Mouse (Mus musculus): ENCODE data around the gene Zbtb12. TPM values are rescaled to one million over a fixed set of nuclear protein-coding genes. Genes with fewer than 3 reads are reported as not detected.

Zbtb12 gene
- polyA plus RNA-seq, 1 experiment from 2014 or later: 2.1 TPM

DNA sequence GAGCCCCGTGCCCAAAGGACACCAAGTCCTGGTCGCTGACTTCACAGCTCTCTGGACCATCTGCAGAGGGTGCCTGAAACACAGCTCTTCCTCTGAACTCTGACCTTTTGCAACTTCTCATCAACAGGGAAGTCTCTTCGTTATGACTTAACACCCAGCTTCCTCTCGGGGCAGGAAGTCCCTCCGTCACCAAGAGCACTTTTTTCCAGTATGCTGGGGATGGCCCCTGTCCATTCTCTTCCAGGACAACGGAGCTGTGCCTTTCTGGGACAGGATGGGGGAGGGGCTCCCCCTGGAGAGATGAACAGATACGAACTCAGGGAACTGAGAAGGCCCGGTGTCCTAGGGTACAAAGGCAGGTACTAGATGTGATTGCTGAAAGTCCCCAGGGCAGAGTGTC lies 55.5 kb downstream of the Zbtb12 start:
- WGBS: 56% methylated on average over 8 of the region's 8 CpGs
- H3K27me3 ChIP-seq (ENCODE audit: control insufficient read depth, insufficient read depth, low read length): no peaks in the 10 kb centered on the region
- no peaks in the 10 kb centered on the region for H3K36me3 ChIP-seq (ENCODE audit: control insufficient read depth, insufficient read depth, low read length)
- ATAC-seq (replicated peaks; ENCODE audit: low FRiP score) (no peak), DNase-seq (ENCODE audit: low spot score) (no peak)
- H3K4me3 ChIP-seq (ENCODE audit: low read depth, low read length): no peak overlapping the region
- 0 out of 2 replicates have a peak, but pooled peaks cover 4% of the 10 kb centered on the region for H3K4me1 ChIP-seq (replicated peaks; ENCODE audit: control insufficient read depth, insufficient read depth, low read length)
- H3K9me3 ChIP-seq (ENCODE audit: control insufficient read depth, low read length): no peaks in the 10 kb centered on the region
- H3K4me2 ChIP-seq (ENCODE audit: low read depth, low read length, severe bottlenecking): no peak overlapping the region
- no peak overlapping the region for H3K9ac ChIP-seq (ENCODE audit: low read length)
- H3K27ac ChIP-seq (ENCODE audit: low read depth, low read length): no peak overlapping the region

DNA sequence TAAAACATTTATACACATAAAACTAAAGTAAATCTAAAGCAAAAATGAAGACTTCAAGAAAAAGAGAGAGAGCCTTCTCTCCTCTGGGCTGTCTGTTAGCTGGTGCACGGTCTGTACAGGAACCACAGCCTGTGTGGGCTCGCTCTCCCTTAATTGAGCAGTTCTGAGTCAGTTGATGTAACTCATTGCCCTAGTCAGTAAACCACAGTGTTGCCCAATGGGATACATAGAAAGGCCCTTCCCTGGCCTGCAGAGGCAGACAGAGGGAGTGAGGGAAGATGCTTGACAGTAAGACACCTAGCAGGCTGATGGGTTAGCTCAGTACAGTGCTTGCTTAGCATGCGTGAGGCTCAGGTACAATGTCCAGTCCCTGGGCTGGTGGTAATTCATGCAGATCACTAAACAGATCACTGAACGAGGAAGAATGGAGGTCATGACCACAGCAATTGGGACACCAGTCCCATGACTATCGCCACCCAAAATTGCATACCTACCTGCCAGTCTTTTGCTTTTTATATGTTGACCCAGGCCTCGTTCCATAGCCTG lies 58.8 kb downstream of the Zbtb12 start:
- Histone ChIP-seq H3K4me2 (ENCODE audit: low read depth, low read length, severe bottlenecking) (no peak overlapping the region), H3K9ac (ENCODE audit: low read length) (no peak overlapping the region), H3K4me3 (ENCODE audit: low read depth, low read length) (no peak overlapping the region), H3K36me3 (ENCODE audit: control insufficient read depth, insufficient read depth, low read length) (no peaks in the 10 kb centered on the region), H3K27ac (ENCODE audit: low read depth, low read length) (no peak overlapping the region), H3K4me1 (replicated peaks; ENCODE audit: control insufficient read depth, insufficient read depth, low read length) (no peaks in the 10 kb centered on the region), H3K27me3 (ENCODE audit: control insufficient read depth, insufficient read depth, low read length) (no peaks in the 10 kb centered on the region), H3K9me3 (ENCODE audit: control insufficient read depth, low read length) (no peaks in the 10 kb centered on the region)
- ATAC-seq (replicated peaks; ENCODE audit: low FRiP score): no peak
- no peak for DNase-seq (ENCODE audit: low spot score)
- WGBS: 84% methylated on average over 6 of the region's 6 CpGs

DNA sequence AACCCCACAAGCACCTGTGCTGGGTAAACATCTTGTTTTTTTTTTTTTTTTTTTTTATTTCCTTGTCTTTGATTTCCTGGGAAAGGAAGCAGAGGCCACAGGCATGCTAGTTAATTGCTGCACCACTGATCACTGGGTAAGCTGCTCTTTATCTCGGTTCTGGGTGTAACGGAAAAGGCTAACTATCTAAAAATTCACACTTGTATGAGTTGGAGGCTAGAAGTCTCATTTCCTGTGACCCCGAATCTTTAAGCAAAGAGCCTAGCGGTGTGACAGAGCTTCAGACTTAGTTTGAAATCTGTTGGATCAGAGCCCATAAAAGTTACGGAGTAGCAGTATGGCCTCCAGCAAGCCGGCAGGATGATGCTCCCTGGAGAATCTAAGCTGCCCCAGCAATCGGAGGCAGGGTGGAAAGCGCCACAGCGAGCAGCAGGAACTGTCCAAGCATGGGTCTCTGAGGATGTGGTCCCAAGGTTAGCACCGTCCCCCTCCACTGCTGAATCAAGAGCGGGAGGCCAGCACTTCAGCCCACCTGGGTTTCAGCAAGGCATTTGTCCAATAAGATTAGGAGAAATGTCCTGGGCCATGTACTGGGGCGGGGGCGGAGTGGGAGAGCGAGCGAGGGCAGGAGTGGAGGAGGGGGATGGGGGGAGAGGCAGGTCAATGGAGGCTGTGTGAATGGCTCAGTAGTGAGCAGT lies 62.2 kb downstream of the Zbtb12 start:
- H3K4me2 ChIP-seq (ENCODE audit: low read depth, low read length, severe bottlenecking): peak overlapping the region; percentile 43
- ATAC-seq (replicated peaks; ENCODE audit: low FRiP score): peak; percentile 71; the same call in 1 of the 2 replicates
- no peaks in the 10 kb centered on the region for H3K36me3 ChIP-seq (ENCODE audit: control insufficient read depth, insufficient read depth, low read length)
- H3K4me3 ChIP-seq (ENCODE audit: low read depth, low read length): peak overlapping the region; percentile 22
- no peaks in the 10 kb centered on the region for H3K4me1 ChIP-seq (replicated peaks; ENCODE audit: control insufficient read depth, insufficient read depth, low read length)
- peak; percentile 78 for DNase-seq (ENCODE audit: low spot score)
- no peaks in the 10 kb centered on the region for H3K9me3 ChIP-seq (ENCODE audit: control insufficient read depth, low read length)
- no peaks in the 10 kb centered on the region for H3K27me3 ChIP-seq (ENCODE audit: control insufficient read depth, insufficient read depth, low read length)
- H3K27ac ChIP-seq (ENCODE audit: low read depth, low read length): no peak overlapping the region
- 8% methylated on average over 15 of the region's 15 CpGs for WGBS
- H3K9ac ChIP-seq (ENCODE audit: low read length): peak overlapping the region; percentile 51

GRCm38 (mm10) chr17:34943128-34943815 lies 64.0 kb downstream of the Zbtb12 start:
- no peak for ATAC-seq (replicated peaks; ENCODE audit: low FRiP score)
- H3K9ac ChIP-seq (ENCODE audit: low read length): no peak overlapping the region; the same call in 1 of the 2 replicates
- WGBS: 88% methylated on average over 4 of the region's 4 CpGs

DNA sequence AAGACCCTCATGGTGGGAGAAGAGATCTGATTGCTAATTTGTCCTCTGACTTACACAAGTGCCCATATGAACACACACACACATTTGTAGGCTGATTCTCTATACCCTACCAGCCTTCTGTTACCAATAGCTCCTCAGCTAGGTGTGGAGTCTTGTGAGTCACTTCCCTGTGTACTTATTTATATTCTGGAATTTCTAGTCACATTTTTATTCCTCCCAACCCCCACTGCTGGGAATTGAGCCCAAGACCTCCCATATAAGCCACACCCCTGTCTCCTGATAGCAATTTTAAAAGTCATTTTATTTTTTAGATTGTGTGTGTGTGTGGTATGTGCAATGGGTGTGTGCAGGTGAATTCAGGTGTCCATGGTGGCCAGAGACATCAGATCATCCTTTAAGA lies 65.1 kb downstream of the Zbtb12 start:
- H3K27me3 ChIP-seq (ENCODE audit: control insufficient read depth, insufficient read depth, low read length): no peaks in the 10 kb centered on the region
- no peaks in the 10 kb centered on the region for H3K9me3 ChIP-seq (ENCODE audit: control insufficient read depth, low read length)
- no peaks in the 10 kb centered on the region for H3K4me1 ChIP-seq (replicated peaks; ENCODE audit: control insufficient read depth, insufficient read depth, low read length)
- H3K4me2 ChIP-seq (ENCODE audit: low read depth, low read length, severe bottlenecking): no peak overlapping the region
- peaks cover under 1% of the 10 kb centered on the region; the same call in 1 of the 2 replicates for H3K36me3 ChIP-seq (ENCODE audit: control insufficient read depth, insufficient read depth, low read length)
- no peak overlapping the region for H3K4me3 ChIP-seq (ENCODE audit: low read depth, low read length)
- DNase-seq (ENCODE audit: low spot score) (no peak), ATAC-seq (replicated peaks; ENCODE audit: low FRiP score) (no peak)
- H3K27ac ChIP-seq (ENCODE audit: low read depth, low read length): no peak overlapping the region
- H3K9ac ChIP-seq (ENCODE audit: low read length): no peak overlapping the region

More at GRCm38 (mm10) chr17:34943128-34943815, 64.0 kb downstream of the Zbtb12 start:
- no peaks in the 10 kb centered on the region for H3K36me3 ChIP-seq (ENCODE audit: control insufficient read depth, insufficient read depth, low read length)
- no peak overlapping the region for H3K27ac ChIP-seq (ENCODE audit: low read depth, low read length)
- H3K4me3 ChIP-seq (ENCODE audit: low read depth, low read length): no peak overlapping the region
- no peak for DNase-seq (ENCODE audit: low spot score)
- no peaks in the 10 kb centered on the region for H3K9me3 ChIP-seq (ENCODE audit: control insufficient read depth, low read length)
- H3K27me3 ChIP-seq (ENCODE audit: control insufficient read depth, insufficient read depth, low read length): no peaks in the 10 kb centered on the region
- no peaks in the 10 kb centered on the region for H3K4me1 ChIP-seq (replicated peaks; ENCODE audit: control insufficient read depth, insufficient read depth, low read length)
- H3K4me2 ChIP-seq (ENCODE audit: low read depth, low read length, severe bottlenecking): no peak overlapping the region

Small RNA genes lying within 50 kb of the gene (microRNA-seq; reads per million reads assigned to microRNA genes)
- not detected for gene Mir6970 (ENCODE audit: insufficient number of aligned reads)
- gene Mir6971 (ENCODE audit: insufficient number of aligned reads): 3.4 reads per million
- not detected for gene Mir6972 (ENCODE audit: insufficient number of aligned reads)

Other genes with a start within 250 kb of the Zbtb12 start
- gene Prrt1, start 249.9 kb upstream of the Zbtb12 start, polyA plus RNA-seq (2014; fragmentation: Nextera tagmentation; extraction: Ambion mirVana): 2.4 and 2.7 TPM in 2 replicates
- gene Fkbpl, start 234.7 kb upstream of the Zbtb12 start, polyA plus RNA-seq (2014; fragmentation: Nextera tagmentation; extraction: Ambion mirVana): 14.5 and 18.2 TPM in 2 replicates
- gene Atf6b, start 232.3 kb upstream of the Zbtb12 start, polyA plus RNA-seq (2014; fragmentation: Nextera tagmentation; extraction: Ambion mirVana): 79.5 and 82.9 TPM in 2 replicates
- gene Tnxb, start 208.9 kb upstream of the Zbtb12 start, polyA plus RNA-seq (2014; fragmentation: Nextera tagmentation; extraction: Ambion mirVana): 0.03 TPM in 1 of 2 replicates, not detected in the other
- gene C4b, start 135.6 kb upstream of the Zbtb12 start, polyA plus RNA-seq (2014; fragmentation: Nextera tagmentation; extraction: Ambion mirVana): 0.05 TPM in 1 of 2 replicates, not detected in the other
- not detected in 2 replicates for gene Cyp21a1, start 74.9 kb upstream of the Zbtb12 start, polyA plus RNA-seq (2014; fragmentation: Nextera tagmentation; extraction: Ambion mirVana)
- 26.3 and 28.3 TPM in 2 replicates for gene Stk19, start 42.5 kb upstream of the Zbtb12 start, polyA plus RNA-seq (2014; fragmentation: Nextera tagmentation; extraction: Ambion mirVana)
- 78.5 and 84.9 TPM in 2 replicates for gene Dxo, start 42.5 kb upstream of the Zbtb12 start, polyA plus RNA-seq (2014; fragmentation: Nextera tagmentation; extraction: Ambion mirVana)
- gene Skiv2l, start 29.3 kb upstream of the Zbtb12 start, polyA plus RNA-seq (2014; fragmentation: Nextera tagmentation; extraction: Ambion mirVana): 53.1 and 55.1 TPM in 2 replicates
- 143 and 144 TPM in 2 replicates for gene Nelfe, start 29.1 kb upstream of the Zbtb12 start, polyA plus RNA-seq (2014; fragmentation: Nextera tagmentation; extraction: Ambion mirVana)
- 2.6 and 3.3 TPM in 2 replicates for gene Cfb, start 17.0 kb upstream of the Zbtb12 start, polyA plus RNA-seq (2014; fragmentation: Nextera tagmentation; extraction: Ambion mirVana)
- not detected in 2 replicates for gene Gm20547, start 2.6 kb downstream of the Zbtb12 start, polyA plus RNA-seq (2014; fragmentation: Nextera tagmentation; extraction: Ambion mirVana)
- 1.1 and 1.7 TPM in 2 replicates for gene C2, start 18.8 kb downstream of the Zbtb12 start, polyA plus RNA-seq (2014; fragmentation: Nextera tagmentation; extraction: Ambion mirVana)
- 90.4 and 96.8 TPM in 2 replicates for gene Ehmt2, start 19.0 kb downstream of the Zbtb12 start, polyA plus RNA-seq (2014; fragmentation: Nextera tagmentation; extraction: Ambion mirVana)
- not detected in 2 replicates for gene Slc44a4, start 35.0 kb downstream of the Zbtb12 start, polyA plus RNA-seq (2014; fragmentation: Nextera tagmentation; extraction: Ambion mirVana)
- 12.8 and 13.4 TPM in 2 replicates for gene Neu1, start 51.8 kb downstream of the Zbtb12 start, polyA plus RNA-seq (2014; fragmentation: Nextera tagmentation; extraction: Ambion mirVana)
- 0.24 TPM in 1 of 2 replicates, not detected in the other for gene Hspa1b, start 79.8 kb downstream of the Zbtb12 start, polyA plus RNA-seq (2014; fragmentation: Nextera tagmentation; extraction: Ambion mirVana)
- gene Gm20481, start 90.4 kb downstream of the Zbtb12 start, polyA plus RNA-seq (2014; fragmentation: Nextera tagmentation; extraction: Ambion mirVana): not detected in 2 replicates
- 1.6 TPM in 2 replicates for gene Hspa1a, start 92.7 kb downstream of the Zbtb12 start, polyA plus RNA-seq (2014; fragmentation: Nextera tagmentation; extraction: Ambion mirVana)
- 1.7 and 1.8 TPM in 2 replicates for gene Hspa1l, start 93.2 kb downstream of the Zbtb12 start, polyA plus RNA-seq (2014; fragmentation: Nextera tagmentation; extraction: Ambion mirVana)
- gene Lsm2, start 102.4 kb downstream of the Zbtb12 start, polyA plus RNA-seq (2014; fragmentation: Nextera tagmentation; extraction: Ambion mirVana): 288 and 292 TPM in 2 replicates
- 169 and 174 TPM in 2 replicates for gene Vars, start 121.5 kb downstream of the Zbtb12 start, polyA plus RNA-seq (2014; fragmentation: Nextera tagmentation; extraction: Ambion mirVana)
- 0.15 and 0.27 TPM in 2 replicates for gene Vwa7, start 137.1 kb downstream of the Zbtb12 start, polyA plus RNA-seq (2014; fragmentation: Nextera tagmentation; extraction: Ambion mirVana)
- gene Sapcd1, start 148.5 kb downstream of the Zbtb12 start, polyA plus RNA-seq (2014; fragmentation: Nextera tagmentation; extraction: Ambion mirVana): 4.0 and 4.1 TPM in 2 replicates
- gene Msh5, start 167.3 kb downstream of the Zbtb12 start, polyA plus RNA-seq (2014; fragmentation: Nextera tagmentation; extraction: Ambion mirVana): 5.8 and 7.9 TPM in 2 replicates
- gene Clic1, start 170.5 kb downstream of the Zbtb12 start, polyA plus RNA-seq (2014; fragmentation: Nextera tagmentation; extraction: Ambion mirVana): 67.7 and 74.5 TPM in 2 replicates
- 489 and 543 TPM in 2 replicates for gene Ddah2, start 179.6 kb downstream of the Zbtb12 start, polyA plus RNA-seq (2014; fragmentation: Nextera tagmentation; extraction: Ambion mirVana)
- gene Ly6g6c, start 185.9 kb downstream of the Zbtb12 start, polyA plus RNA-seq (2014; fragmentation: Nextera tagmentation; extraction: Ambion mirVana): 0.20 TPM in 1 of 2 replicates, not detected in the other
- gene Mpig6b, start 186.7 kb downstream of the Zbtb12 start, polyA plus RNA-seq (2014; fragmentation: Nextera tagmentation; extraction: Ambion mirVana): 1.3 and 1.6 TPM in 2 replicates
- gene Ly6g6e, start 197.4 kb downstream of the Zbtb12 start, polyA plus RNA-seq (2014; fragmentation: Nextera tagmentation; extraction: Ambion mirVana): 0.39 and 0.57 TPM in 2 replicates
- 1.7 and 1.8 TPM in 2 replicates for gene Ly6g6d, start 198.6 kb downstream of the Zbtb12 start, polyA plus RNA-seq (2014; fragmentation: Nextera tagmentation; extraction: Ambion mirVana)
- gene Ly6g6f, start 206.1 kb downstream of the Zbtb12 start, polyA plus RNA-seq (2014; fragmentation: Nextera tagmentation; extraction: Ambion mirVana): 0.72 and 0.88 TPM in 2 replicates
- 52.6 and 53.8 TPM in 2 replicates for gene Abhd16a, start 209.8 kb downstream of the Zbtb12 start, polyA plus RNA-seq (2014; fragmentation: Nextera tagmentation; extraction: Ambion mirVana)
- not detected in 2 replicates for gene Ly6g5c, start 228.8 kb downstream of the Zbtb12 start, polyA plus RNA-seq (2014; fragmentation: Nextera tagmentation; extraction: Ambion mirVana)
- 1.4 and 1.9 TPM in 2 replicates for gene Ly6g5b, start 235.9 kb downstream of the Zbtb12 start, polyA plus RNA-seq (2014; fragmentation: Nextera tagmentation; extraction: Ambion mirVana)
- gene Gpank1, start 242.0 kb downstream of the Zbtb12 start, polyA plus RNA-seq (2014; fragmentation: Nextera tagmentation; extraction: Ambion mirVana): 29.5 and 33.7 TPM in 2 replicates
- gene Csnk2b, start 242.6 kb downstream of the Zbtb12 start, polyA plus RNA-seq (2014; fragmentation: Nextera tagmentation; extraction: Ambion mirVana): 296 and 297 TPM in 2 replicates
- 8.6 and 8.7 TPM in 2 replicates for gene D17H6S53E, start 246.9 kb downstream of the Zbtb12 start, polyA plus RNA-seq (2014; fragmentation: Nextera tagmentation; extraction: Ambion mirVana)

All from forebrain, embryonic 11.5 days (tissue).